Mouse (Mus musculus): ENCODE data around the gene Psmc1.

Psmc1 gene

DNA sequence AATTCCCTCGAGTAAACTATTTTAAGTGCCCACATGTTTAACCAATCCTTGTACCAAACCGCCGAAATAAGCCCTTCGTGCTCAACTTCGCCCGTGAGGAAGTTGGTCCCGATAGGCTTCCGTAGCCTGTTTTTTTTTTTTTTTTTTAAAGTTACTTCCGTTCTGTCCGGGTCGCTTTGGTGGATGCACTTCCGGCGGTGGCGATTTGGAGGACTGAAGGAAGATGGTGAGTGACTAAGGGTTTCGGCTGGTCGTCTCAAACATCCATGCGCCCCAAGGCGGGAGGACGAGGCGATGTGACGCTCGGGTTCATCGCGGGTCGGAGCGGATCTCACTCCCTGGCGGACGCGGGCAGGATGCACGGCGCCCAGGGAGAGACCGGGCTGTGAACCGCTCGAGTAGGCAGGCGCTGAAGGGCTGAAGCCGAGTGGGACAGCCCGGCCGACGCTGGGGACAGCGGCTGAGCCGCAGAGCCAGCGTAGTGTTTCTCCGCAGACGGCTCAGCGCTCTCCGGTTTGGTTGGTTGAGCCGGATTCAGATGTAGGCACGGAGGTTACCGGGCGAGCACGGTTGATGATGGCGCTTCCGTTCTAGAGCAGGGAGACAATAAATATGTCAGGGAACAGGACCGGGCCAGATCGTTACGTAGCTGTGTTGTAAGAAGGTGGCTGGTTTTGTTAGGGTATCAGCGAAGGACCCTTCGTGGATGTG is at the start of gene Psmc1:
TSS of gene Psmc1 (plus strand) at position 169 of the 711 bp plus-strand sequence.
- Histone ChIP-seq H3K27me3 (ENCODE audit: control insufficient read depth, insufficient read depth, low read length, poor library complexity, severe bottlenecking) (no peaks in the 10 kb centered on the region), H3K36me3 (ENCODE audit: control insufficient read depth, insufficient read depth, low read length, poor library complexity, severe bottlenecking) (peaks cover 6% of the 10 kb centered on the region; the same call in 1 of the 2 replicates)
- peak; percentile 92 for DNase-seq (ENCODE audit: low read depth, low spot score)

DNA sequence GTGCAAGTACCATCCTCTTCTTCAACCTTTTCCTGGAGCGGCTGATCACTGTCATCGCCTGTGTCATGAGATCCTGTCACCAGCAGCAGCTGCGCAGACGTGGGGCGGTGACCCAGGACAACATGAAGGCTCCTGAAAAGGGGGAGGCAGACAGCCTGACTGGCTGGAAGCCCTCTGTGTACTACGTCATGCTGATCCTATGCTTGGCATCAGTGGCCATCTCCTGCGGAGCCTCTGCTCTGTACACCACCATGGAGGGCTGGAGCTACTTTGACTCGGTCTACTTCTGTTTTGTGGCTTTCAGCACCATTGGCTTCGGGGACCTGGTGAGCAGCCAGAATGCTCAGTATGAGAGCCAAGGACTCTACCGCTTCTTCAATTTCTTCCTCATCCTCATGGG is 48.9 kb upstream of the Psmc1 start:
- Histone ChIP-seq H3K27me3 (ENCODE audit: control insufficient read depth, insufficient read depth, low read length, poor library complexity, severe bottlenecking) (no peaks in the 10 kb centered on the region), H3K36me3 (ENCODE audit: control insufficient read depth, insufficient read depth, low read length, poor library complexity, severe bottlenecking) (no peaks in the 10 kb centered on the region)
- DNase-seq (ENCODE audit: low read depth, low spot score) = no peak

DNA sequence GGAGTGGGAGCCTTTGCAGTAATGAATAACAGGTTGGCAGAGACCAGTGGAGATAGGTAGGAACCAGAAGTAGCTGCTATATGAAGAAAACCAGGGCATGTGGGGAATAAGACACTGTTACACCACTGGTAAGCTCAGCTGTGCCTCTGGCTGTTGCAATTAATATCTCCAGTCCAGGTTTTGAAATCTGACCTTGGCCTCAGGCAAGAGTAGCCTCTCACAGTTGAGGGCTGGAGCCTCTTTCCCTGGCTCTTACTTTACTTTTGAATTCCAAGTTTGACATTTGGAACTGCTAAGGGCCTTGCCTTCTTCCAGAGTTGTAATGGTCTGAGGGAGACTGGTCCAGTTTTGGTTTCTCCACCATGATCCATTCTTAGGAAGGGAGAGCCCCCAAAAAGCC is 48.1 kb upstream of the Psmc1 start:
- DNase-seq (ENCODE audit: low read depth, low spot score) = no peak
- no peaks in the 10 kb centered on the region for H3K27me3 ChIP-seq (ENCODE audit: control insufficient read depth, insufficient read depth, low read length, poor library complexity, severe bottlenecking)
- no peaks in the 10 kb centered on the region for H3K36me3 ChIP-seq (ENCODE audit: control insufficient read depth, insufficient read depth, low read length, poor library complexity, severe bottlenecking)

DNA sequence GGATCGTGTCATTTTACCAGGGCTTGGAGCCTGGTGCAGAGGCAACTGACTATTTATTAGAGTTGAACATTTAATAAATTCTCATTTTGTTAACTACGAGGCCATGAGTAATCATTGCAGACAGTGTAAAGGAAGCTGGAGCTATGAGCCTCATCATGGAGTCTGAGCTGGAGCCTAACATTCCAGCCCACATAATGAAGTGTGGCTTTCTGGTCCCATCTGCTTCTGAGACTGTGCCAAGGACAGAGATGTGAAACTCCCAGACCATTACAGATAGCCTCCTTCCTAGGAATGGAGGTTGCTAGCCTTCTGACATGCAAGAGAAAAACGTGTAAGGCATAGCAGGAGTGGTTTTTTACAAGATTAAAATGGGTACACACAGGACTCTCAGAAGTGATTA is 47.4 kb upstream of the Psmc1 start:
- Histone ChIP-seq H3K36me3 (ENCODE audit: control insufficient read depth, insufficient read depth, low read length, poor library complexity, severe bottlenecking) (no peaks in the 10 kb centered on the region), H3K27me3 (ENCODE audit: control insufficient read depth, insufficient read depth, low read length, poor library complexity, severe bottlenecking) (no peaks in the 10 kb centered on the region)
- DNase-seq (ENCODE audit: low read depth, low spot score) = no peak

DNA sequence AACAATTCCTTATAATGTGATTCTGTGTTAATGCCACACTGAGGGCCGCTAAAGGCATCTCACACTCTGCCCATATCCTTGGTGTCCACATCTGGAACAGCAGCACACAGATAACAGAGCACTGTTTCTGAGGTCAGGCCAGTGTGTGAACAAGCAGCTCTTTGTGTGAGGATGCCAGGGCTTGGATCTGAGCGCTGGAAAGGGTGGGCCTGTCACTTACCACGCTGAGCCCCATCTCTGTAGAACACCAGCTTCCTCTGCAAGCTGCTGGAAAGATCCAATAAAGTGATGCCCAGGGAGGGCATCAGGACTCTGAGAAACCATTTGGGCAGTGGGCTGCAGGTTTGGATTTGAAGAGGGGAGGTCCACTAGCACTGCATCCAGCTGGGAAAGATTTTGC is 44.8 kb upstream of the Psmc1 start:
- Histone ChIP-seq H3K36me3 (ENCODE audit: control insufficient read depth, insufficient read depth, low read length, poor library complexity, severe bottlenecking) (no peaks in the 10 kb centered on the region), H3K27me3 (ENCODE audit: control insufficient read depth, insufficient read depth, low read length, poor library complexity, severe bottlenecking) (no peaks in the 10 kb centered on the region)
- DNase-seq (ENCODE audit: low read depth, low spot score) = no peak

DNA sequence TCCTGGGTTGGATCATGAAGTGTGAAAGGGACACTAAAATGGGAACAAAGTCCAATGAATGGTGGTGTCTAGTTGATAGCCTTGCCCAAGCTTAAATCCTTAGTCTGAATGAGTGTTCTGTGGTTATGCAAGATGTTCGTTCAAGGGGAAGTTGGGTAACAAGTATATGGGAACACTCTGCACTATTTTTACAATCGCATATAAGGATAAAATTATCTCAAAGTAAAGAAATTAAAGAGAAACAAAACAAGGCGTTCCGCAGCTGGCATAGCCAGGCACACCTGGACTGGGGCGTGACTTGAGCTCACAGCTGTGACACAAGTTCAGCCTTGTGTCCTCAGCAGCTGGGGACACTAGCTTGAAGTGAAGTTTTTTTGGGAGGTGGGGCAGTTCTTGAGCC is 42.5 kb upstream of the Psmc1 start:
- no peaks in the 10 kb centered on the region for H3K27me3 ChIP-seq (ENCODE audit: control insufficient read depth, insufficient read depth, low read length, poor library complexity, severe bottlenecking)
- peak; percentile 6 for DNase-seq (ENCODE audit: low read depth, low spot score)
- H3K36me3 ChIP-seq (ENCODE audit: control insufficient read depth, insufficient read depth, low read length, poor library complexity, severe bottlenecking) = no peaks in the 10 kb centered on the region

DNA sequence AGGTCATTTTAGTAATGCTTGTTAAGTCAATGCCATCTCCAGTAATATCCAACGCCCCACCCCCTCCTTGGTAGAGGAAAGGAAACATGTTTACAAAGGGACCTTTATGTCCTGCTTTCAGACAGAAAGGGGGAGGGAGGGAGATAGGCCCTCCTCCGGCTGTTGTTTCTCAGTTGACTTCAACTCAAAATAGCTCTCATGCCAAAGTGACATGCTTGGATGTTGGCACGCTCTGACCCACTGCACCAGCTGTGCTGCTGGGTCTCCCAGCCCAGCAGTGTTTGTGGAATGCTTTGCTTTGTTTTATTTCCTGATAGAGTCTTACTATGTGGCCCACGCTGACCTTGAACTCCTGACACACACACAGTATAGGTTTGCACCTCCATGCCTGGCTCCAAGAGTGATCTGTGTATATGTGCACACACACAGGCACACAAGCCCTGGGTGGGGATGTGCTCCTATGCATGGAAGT is 36.7 kb upstream of the Psmc1 start:
- H3K36me3 ChIP-seq (ENCODE audit: control insufficient read depth, insufficient read depth, low read length, poor library complexity, severe bottlenecking) = no peaks in the 10 kb centered on the region
- DNase-seq (ENCODE audit: low read depth, low spot score) = no peak
- no peaks in the 10 kb centered on the region for H3K27me3 ChIP-seq (ENCODE audit: control insufficient read depth, insufficient read depth, low read length, poor library complexity, severe bottlenecking)

DNA sequence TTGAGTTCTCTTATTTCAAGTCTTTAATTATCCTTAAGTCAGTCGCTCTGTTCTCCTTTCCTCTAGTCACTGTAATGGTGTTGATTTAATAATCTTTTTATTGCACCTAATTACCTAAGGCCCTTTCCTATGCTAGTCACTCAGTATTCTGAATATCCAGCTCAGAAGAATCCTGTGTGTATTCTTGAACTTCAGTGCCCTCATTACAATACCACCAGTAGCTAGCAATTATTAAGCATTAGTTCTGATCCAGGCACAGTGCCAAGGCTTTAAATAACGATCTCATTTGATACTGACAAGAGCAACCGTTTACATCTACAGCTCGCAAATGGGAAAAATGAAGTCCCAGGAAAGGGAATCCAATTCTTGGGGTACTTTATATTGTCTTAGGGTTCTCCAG is 34.2 kb upstream of the Psmc1 start:
- no peaks in the 10 kb centered on the region for H3K36me3 ChIP-seq (ENCODE audit: control insufficient read depth, insufficient read depth, low read length, poor library complexity, severe bottlenecking)
- no peak for DNase-seq (ENCODE audit: low read depth, low spot score)
- H3K27me3 ChIP-seq (ENCODE audit: control insufficient read depth, insufficient read depth, low read length, poor library complexity, severe bottlenecking) = no peaks in the 10 kb centered on the region

DNA sequence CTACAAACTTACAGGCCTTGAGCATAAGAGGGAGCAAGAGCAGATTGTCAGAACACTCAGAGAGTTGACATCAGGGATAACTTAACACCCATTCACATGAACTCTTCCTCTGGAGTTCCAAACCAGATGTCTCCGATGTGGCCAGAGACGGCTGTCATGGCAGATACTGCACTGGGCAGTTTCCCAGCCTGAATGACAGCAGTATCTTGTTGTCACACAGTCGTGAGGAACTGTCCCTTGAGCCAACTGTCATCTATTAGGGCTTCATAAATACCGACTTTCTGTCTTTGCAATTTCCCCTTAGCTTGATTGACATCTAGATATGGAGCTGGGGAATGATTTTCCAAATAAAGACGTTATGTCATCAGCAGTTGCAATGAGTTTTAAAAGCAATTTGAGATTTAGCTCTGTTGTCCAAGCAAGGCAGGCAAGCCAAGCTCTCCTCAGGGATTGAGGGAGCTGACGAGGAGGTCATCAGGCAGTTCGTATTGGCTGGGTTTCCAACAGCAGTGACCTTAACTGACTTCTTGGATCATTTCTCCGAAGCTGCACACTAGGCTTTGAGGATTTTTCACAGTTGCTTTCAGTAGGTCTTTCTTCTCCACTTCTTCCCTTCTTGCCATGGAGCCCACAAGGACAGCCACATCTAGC is 30.2 kb upstream of the Psmc1 start:
- H3K27me3 ChIP-seq (ENCODE audit: control insufficient read depth, insufficient read depth, low read length, poor library complexity, severe bottlenecking) = no peaks in the 10 kb centered on the region
- H3K36me3 ChIP-seq (ENCODE audit: control insufficient read depth, insufficient read depth, low read length, poor library complexity, severe bottlenecking) = no peaks in the 10 kb centered on the region
- no peak for DNase-seq (ENCODE audit: low read depth, low spot score)

DNA sequence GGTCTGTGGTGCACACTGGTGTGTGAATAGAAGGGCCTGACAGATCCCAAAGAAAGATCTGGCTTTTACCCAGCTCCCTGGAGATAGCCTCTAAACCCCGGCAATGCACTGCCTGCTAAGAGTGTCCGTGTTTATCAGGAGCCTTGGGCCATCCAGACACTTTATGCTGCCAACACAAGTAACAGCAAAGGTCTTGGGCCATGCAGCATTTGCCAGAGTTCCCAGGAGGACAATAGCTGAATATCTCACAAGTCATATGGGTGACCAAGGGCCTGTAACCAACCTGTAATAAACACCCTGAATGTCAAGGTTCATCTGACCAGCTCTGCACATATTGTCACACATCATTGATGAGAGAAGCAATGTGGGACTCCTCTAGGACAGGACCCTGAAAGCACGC is 21.9 kb upstream of the Psmc1 start:
- no peak for DNase-seq (ENCODE audit: low read depth, low spot score)
- Histone ChIP-seq H3K36me3 (ENCODE audit: control insufficient read depth, insufficient read depth, low read length, poor library complexity, severe bottlenecking) (no peaks in the 10 kb centered on the region), H3K27me3 (ENCODE audit: control insufficient read depth, insufficient read depth, low read length, poor library complexity, severe bottlenecking) (no peaks in the 10 kb centered on the region)

DNA sequence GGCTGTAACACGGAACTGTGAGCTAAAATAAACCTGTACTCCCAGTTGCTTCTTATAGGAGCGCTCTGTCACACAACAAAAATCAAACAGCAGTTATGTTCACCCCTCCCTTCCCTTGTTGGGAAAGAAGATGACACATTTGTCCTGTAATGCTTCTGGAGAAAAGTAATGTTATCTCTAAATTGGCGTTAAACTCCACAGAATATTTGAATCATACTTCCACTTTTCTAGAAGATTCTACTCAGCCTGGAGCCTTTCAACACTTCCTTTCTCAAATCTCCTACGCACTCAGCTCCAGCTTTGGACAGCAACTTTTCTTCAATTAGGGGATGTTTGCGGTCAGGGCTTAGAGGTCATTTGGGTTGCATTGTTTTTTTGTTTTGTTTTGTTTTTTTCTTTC is 20.7 kb upstream of the Psmc1 start:
- DNase-seq (ENCODE audit: low read depth, low spot score) = no peak
- Histone ChIP-seq H3K27me3 (ENCODE audit: control insufficient read depth, insufficient read depth, low read length, poor library complexity, severe bottlenecking) (no peaks in the 10 kb centered on the region), H3K36me3 (ENCODE audit: control insufficient read depth, insufficient read depth, low read length, poor library complexity, severe bottlenecking) (no peaks in the 10 kb centered on the region)

DNA sequence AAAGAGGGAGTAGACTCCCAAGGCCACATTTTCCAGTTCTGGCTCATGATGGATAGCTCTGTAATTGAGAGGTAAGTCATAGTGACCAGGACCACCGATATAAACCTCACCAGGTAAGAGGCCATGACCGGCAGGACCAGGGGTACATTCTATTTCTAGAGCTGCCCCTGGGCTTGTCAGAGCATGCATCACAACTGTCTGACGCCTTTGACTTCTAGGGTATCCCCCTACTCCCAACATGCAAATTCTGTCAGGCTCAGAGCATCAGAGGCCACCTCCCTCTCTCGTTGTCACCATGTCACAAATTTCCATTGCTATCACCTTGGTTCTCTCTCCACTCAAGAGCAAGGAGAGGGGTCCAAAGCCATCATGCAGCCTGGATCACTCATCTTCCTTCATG is 19.2 kb upstream of the Psmc1 start:
- Histone ChIP-seq H3K36me3 (ENCODE audit: control insufficient read depth, insufficient read depth, low read length, poor library complexity, severe bottlenecking) (no peaks in the 10 kb centered on the region), H3K27me3 (ENCODE audit: control insufficient read depth, insufficient read depth, low read length, poor library complexity, severe bottlenecking) (no peaks in the 10 kb centered on the region)
- peak; percentile 31 for DNase-seq (ENCODE audit: low read depth, low spot score)

DNA sequence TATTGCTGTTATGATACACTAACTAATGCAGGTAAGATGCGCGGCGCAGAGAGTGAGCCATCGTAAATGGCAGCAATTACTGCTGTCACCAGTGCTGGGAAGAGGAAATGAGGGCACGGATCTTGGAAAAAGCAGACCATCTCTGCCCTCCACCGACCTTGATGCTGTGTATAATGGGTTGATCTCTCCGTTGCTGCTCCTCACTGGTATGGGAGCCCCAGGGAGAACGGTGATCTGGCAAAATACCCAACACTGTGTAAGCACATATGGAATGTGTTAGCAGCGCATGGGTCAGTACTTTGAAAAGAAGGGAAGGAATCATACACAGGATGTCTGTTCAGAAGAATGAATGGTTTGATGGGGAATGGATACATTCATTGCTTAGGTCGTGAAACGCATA is 16.9 kb upstream of the Psmc1 start:
- no peaks in the 10 kb centered on the region for H3K27me3 ChIP-seq (ENCODE audit: control insufficient read depth, insufficient read depth, low read length, poor library complexity, severe bottlenecking)
- no peak for DNase-seq (ENCODE audit: low read depth, low spot score)
- no peaks in the 10 kb centered on the region for H3K36me3 ChIP-seq (ENCODE audit: control insufficient read depth, insufficient read depth, low read length, poor library complexity, severe bottlenecking)

DNA sequence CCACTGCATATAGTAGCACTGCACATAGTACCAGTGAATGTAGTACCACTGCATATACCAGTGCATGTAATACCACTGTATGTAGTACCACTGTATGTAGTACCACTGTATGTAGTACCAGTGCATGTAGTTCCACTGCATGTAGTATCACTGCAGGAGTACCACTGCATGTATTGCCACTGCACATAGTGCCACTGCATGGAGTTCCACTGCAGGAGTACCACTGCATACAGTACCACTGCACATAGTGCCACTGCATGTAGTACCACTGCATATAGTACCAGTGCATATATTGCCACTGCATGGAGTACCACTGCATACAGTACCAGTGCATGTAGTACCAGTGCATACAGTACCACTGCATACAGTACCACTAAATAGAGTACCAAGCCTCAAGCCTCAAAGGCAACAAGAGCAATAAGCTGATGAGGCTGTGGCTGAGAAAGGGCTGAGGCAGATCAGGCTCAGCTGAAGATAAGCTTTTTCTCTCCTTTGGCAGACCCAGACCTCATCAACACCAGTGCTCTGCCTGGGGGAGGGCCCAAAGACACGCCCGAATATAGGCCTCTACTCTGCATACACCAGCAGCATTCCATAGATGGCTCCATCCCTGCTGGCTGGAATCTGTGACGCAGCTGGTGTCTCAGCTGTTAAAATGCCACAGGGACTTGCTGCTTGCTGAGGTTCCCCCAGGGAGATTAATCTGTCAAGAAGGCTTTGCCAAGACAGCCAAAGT is 9.8 kb upstream of the Psmc1 start:
- DNase-seq (ENCODE audit: low read depth, low spot score) = no peak
- H3K27me3 ChIP-seq (ENCODE audit: control insufficient read depth, insufficient read depth, low read length, poor library complexity, severe bottlenecking) = no peaks in the 10 kb centered on the region
- no peaks in the 10 kb centered on the region for H3K36me3 ChIP-seq (ENCODE audit: control insufficient read depth, insufficient read depth, low read length, poor library complexity, severe bottlenecking)

DNA sequence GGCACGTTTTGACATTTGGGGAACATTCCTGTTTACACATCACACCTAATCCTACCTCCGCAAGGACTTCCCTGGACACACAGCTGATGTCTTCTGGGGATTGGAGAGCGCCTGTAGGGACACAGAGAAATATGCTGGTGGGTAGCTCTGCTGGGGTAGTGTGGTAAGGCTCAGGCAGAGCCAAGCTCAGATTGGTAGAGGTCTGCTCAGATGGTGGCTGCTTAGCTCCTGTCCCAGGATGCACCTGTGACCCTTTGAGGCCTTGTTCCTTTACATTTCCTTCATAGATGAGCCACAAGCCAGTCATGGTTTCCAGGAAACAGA is 9.3 kb upstream of the Psmc1 start:
- no peaks in the 10 kb centered on the region for H3K27me3 ChIP-seq (ENCODE audit: control insufficient read depth, insufficient read depth, low read length, poor library complexity, severe bottlenecking)
- H3K36me3 ChIP-seq (ENCODE audit: control insufficient read depth, insufficient read depth, low read length, poor library complexity, severe bottlenecking) = no peaks in the 10 kb centered on the region
- no peak for DNase-seq (ENCODE audit: low read depth, low spot score)

Data from splenic B cell, adult 2 months (primary cell).